Mouse (Mus musculus) A20 (cell line): Measurements from ENCODE around the gene Izumo2.

Experiments
- DNase-seq: peaks from one replicate; pipeline ENCODE4 v3.0.0-alpha.2; 2011; ENCODE audit warnings: low read depth, low spot score

The Izumo2 gene

DNA sequence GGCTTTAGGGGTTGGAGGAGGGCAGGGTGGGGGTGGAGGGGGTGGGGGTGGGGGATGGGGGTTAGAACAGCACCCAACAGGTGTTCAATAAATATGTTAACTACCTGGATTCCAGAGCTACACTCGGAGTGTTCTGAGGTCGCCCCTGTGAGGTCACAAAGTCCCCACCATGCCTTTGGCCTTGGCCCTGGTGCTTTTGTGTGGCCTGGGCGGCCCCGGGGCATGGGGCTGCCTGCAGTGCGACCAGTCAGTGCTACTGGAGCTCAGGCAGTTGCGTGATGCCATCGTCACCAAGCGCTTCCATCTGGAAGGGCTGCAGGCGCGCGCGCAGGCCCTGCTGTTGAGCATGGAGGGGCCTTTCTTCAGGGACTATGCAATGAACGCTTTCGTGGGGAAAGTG, at the start of gene Izumo2:
Gene Izumo2 (plus strand): TSS at position 169 of the 400 bp plus-strand sequence.
- DNase-seq, result no peak

- DNase-seq, result no peak
These were observed 47.3 kb upstream of the Izumo2 start for GRCm38 (mm10) chr7:44661219-44661618.

DNA sequence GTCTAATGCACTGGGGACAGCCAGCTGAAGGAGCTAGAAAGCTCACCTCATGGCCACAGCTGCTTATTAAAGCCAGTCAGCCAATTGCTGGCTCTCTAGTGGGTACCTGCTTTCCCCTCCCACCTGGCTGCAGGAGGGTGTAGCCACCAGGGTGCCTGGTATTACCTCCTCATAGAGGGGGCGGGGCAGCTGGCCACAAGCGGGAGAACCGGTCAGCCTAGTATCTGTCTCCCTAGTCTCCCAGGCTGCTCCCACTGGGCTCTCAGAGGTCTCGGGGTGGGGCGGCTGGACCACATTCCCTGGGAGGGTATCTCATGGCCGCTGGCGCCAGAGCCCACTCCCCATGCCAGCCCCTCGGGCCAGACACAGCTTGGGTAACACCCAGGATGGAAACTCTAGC, 46.4 kb upstream of the Izumo2 start:
- no peak for DNase-seq

DNA sequence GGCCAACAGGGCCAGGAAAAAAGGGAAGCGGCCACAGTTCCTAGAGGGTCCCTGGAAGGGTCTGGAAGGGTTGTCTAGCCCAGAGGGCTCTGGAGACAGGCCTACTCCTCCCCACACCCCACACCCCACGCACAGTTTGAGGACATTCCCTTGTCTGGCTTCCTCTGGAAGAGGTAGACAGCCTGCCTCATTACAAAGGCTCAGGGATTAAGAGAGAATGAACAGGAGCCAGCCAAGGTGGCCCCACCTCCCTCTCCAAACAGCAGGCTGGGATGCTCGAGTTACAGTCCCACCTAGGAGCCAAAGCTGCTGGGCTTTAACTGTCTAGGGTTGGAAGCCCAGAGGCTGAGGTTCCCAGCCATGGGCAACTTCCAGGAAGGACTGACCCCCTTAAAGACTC, 46.0 kb upstream of the Izumo2 start:
- no peak for DNase-seq

DNA sequence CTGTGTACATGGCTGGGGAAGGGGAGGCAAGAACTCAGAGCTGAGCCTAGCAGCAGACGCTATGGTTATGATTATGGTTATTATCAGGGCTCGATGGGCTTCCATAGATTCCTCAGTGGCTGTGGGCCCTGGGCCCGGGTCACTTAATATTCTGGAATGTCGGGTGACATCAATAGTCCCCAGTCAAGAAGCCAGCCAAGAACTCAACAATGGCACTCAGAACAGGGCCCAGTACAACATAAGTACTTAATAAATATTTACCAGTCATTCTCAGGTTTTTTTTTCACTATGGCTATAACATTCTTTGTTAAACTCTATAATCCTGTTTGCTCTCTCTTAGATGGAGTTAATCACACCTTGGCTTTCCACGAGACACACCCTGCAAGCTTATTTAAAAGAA, 45.0 kb upstream of the Izumo2 start:
- DNase-seq, result no peak

- no peak for DNase-seq
These were observed 43.8 kb upstream of the Izumo2 start for GRCm38 (mm10) chr7:44664731-44665130.

- DNase-seq, result peak; percentile 34
These were observed 42.1 kb upstream of the Izumo2 start for GRCm38 (mm10) chr7:44666462-44666861.

DNA sequence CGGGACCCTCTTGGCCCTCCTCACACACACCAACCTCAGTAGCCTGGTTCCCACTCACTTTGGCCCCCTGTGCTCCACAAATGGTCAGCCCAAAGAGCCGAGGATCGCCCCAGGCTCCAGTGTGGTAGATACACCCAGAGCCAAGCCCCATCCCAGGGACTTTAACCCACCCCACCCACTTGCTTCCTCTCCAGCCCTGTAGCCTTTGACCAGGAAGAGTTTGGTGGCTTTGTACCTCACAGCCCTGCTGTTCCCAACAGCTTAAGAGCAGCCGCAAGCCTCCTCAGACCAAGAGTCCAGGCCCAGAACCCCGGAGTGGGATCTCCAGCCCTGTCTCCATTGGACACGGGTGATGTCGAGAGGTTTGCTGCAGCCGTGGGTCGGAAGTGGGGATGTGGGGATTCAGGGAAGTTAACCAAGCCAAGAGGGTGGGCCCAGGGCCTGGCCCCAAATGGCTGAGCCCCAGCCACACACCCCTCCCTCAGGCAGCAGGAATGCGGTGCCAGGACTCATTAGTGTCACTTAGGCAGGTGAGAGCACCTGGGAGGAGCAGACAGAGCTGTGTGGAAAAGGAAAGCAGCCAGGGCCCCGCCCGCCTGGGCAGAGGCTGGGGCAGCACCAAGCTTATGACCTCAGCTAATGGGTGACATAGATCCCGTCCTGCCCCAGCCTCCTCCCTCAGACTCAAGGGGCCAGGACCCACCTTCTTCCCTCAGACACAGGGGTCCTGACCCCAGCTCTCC, 40.4 kb upstream of the Izumo2 start:
- no peak for DNase-seq

DNA sequence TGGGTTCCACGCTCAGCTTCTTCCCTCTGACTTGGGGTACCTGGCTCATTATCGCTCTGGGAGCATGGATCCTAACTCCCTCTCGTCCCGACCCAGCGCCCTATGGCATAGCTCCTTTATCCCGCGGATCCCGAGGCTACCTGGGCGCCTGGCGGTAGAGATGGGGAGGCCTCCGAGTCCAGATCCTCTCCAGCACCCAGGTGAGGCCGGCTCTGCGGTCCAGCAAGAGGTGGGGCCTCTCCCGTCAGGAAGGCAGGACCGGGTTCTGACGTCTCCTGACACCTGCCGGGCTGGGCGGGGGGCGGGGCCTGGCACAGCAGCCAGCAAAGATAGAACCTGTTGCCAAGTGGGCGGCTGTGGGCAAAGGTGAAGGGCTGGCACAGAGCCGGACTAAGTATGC, 39.4 kb upstream of the Izumo2 start:
- no peak for DNase-seq

DNA sequence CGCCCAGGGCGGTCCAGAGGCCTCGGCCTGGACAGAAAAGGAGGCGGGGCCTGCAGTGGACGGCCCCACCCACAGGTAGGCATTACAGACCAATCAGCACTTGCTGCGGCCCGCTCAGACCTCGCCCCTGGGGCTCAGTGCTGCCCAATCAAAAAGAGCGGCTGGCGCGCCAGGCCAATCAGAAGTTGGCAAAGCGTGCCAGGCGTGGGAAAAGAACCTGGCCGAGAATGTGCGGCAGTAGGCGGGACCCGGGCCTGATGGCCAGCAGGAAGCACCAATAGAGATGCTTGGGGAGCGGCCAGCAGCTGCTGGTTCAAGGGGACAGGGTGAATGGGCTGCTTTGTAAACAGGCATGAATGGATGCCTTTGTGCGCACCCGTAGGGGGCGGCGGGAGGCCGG, 37.7 kb upstream of the Izumo2 start, which contains the start of gene Myh14:
Gene Myh14 (minus strand): TSS at position 41 of the 400 bp plus-strand sequence.
- DNase-seq, result peak; percentile 91

DNA sequence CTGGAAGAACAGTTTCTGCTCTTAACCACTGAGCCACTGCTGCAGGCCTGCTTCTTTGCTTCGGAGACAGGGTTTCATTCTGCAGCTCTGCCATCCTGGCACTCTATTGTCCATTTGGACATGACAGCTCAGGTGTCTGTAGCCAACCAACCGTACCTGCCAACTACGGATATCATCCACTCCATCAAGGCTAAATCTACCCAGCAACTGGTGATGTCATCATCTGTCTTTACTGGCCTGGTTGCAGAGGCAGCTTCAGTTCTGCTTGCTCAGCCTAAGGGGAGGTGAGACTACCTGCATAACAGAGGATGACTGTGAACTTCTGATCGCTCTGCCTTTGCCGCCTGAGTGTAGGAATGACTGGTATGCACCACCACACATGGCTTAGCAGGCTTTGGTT, 36.3 kb upstream of the Izumo2 start:
- DNase-seq, result peak; percentile 43

DNA sequence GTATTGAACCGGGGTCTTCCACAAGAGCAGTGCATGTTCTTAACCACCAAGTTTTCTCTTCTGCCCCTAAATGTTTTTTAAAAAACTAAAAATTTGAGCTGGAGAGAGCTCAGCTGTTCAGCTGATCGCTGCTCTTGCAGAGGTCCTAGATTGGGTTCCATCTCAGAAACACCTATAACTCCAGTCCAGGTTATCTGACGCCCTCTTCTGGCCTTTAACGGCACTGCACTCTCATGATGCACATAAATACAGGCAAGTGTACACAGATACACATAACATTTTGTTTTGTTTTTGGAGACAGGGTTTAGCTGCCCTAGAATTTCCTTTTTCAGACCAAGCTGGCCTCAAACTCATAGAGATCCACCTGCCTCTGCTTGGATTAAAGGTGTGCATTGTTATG, 34.0 kb upstream of the Izumo2 start:
- DNase-seq, result peak; percentile 33

DNA sequence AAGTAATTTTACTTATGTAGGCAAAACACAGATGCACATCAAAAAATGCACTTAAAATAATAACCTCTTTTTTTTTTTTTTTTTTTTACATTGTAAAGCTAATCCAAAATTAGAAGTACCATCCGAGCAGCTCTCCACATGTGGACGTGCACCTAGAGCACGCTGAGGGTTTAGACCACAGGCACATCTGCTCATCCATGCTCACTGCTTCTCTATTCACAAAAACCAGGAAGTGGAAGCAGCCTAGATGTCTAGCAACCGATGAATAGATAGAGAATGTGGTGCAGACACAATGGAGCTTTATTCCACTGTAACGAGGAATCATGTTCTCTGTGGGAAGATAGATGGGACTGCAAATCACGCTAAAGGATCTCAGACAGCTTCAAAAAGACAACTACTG, 33.4 kb upstream of the Izumo2 start:
- DNase-seq, result peak; percentile 72

DNA sequence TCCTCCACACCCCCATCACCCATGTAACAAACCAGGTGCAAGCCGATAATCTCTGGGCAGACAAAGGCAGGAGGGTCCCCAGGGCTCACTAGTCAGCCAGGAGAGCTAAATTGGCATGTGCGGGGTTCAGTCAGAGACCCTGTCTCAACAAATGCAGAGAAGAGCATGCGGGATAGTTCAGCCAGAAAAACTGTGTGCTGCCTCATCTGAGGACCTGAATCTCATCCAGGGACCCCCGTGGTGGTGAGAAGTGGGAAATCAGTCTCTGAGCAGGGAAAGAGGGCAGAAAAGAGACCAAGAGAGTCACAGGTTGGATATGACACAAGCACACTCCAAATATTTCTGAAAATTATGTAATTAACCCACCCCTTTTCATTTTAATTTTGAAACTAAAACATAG, 32.4 kb upstream of the Izumo2 start:
- DNase-seq, result peak; percentile 54

DNA sequence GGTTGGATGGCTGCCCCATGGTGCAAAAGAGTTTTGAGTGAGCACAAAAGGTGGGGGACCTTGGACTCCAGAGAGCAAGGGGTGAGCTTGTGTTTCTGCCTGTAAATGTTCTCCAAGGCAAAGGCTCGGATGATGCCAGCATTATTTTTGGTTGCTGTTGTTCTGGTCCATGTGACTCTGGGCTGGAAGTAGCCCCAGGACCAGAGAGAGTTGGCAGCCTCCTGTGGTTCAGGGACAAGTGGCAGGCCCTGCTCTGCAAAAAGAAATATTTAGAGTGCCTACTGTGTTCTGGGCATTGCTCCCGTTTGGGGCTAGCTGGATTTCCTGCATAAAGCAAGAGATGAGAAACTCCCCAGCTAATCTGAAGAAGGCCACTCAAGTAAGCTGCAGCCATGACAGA, 31.9 kb upstream of the Izumo2 start:
- DNase-seq, result no peak

DNA sequence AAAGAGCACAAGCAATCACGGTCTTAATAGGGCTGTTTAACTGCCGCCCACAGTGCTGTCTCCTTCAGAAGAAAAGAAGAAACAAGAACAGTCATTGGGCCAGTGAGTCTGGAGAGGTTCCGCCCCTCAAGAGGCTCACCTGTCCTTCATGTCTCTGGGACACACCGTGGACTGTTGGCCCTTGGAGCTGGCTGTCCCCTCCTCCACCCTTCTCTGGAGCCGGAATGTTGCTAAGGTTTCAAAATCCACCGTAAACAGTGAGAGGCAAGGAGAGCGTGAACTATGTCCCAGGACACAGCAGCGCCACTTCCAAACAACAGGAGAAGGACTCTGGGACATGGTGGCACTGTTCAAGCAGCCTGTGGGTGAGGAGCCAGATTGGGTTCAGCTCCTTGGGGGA, 24.9 kb upstream of the Izumo2 start:
- DNase-seq, result no peak

- DNase-seq, result no peak
These were observed 22.8 kb upstream of the Izumo2 start for GRCm38 (mm10) chr7:44685531-44686402.

DNA sequence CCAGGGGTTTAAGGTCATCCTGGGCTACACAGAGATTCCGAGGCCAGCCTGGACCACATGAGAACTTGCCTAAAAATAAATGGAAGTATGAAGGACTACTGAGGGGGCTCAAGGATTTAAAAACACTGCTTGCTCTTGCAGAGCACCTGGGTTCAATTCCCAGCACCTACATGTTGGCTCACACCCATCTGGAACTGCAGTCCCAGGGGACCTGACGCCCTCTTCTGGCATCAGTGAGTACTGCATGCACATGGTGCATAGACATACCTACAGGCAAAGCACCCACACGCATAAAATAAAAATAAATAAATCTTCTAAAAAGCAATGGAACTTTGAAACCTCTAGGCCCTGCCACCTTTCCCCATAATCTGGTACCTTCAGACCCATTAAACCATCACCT, 19.7 kb upstream of the Izumo2 start:
- DNase-seq, result no peak

DNA sequence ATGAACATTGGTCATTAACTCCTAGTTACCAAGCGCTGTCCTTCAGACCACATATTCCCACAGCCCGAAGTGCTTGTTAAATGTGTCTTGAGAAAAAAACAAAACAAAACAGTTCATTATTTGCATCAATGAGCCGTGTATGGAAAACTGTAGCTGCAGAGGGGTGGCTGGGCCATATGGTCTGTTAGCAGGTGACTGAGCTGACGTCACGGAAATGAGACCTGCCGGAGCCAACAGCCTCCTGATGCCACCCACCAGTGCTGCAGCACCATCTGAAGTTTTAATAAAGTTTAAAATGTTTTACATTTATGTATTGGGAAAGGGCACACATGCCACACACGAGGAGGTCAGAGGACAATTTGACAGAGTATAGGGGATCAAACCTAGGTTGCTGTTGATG, 19.2 kb upstream of the Izumo2 start:
- no peak for DNase-seq

- no peak for DNase-seq
These were observed 14.9 kb upstream of the Izumo2 start for GRCm38 (mm10) chr7:44693427-44694175.

GRCm38 (mm10) chr7:44695223-44695622, 13.3 kb upstream of the Izumo2 start:
- DNase-seq, result no peak

GRCm38 (mm10) chr7:44697191-44697710, 11.3 kb upstream of the Izumo2 start:
- no peak for DNase-seq
